Mouse (Mus musculus) hindlimb bud, embryonic 11.5 days (tissue): ENCODE measurements around the gene 3110082I17Rik.

Source experiments
- DNase-seq: peaks from one replicate; pipeline ENCODE4 v3.0.0-alpha.2; 2012; ENCODE audit warnings: low read depth, low spot score; ENCODE audit errors: extremely low spot score

Gene 3110082I17Rik

DNA sequence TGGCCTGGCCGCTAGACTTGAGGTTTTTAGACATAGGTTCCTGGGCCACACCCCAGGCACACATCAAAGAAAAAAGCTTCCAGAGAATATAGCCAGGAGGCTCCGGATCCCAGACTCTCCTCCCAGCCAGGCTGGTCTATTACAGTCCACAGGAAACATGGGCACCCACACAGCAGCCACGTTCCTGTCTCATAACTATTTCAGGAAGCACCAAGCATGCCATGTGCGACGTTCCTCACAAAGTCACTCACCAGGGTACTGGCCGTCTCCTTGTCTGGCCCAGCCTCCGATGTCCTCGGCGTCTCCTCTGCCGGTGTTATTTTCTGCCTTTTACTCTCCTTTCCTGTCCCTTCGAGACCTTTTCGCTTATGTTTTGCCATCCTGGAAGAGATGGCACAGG, 5.2 kb downstream of the 3110082I17Rik start:
- DNase-seq = no peak

DNA sequence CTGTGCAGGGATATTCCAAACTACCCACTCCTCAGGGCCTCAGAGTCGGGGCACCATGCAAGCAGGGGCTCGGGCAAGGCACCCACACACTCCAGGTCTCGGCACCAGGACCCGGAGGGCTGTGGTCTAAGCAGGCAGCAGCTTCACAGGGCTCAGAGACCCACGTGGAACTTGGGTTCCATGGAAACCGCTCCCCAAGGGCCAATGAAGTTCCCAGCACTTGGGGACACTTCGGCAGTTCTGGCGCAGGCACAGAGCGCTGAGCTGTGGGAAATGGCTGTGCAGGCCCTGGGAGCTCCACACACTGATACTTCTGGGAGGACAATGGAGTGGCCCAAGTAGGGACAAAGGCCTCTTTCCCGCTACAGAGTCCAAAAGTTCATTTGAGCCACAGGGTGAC, 7.3 kb downstream of the 3110082I17Rik start:
- DNase-seq = no peak

DNA sequence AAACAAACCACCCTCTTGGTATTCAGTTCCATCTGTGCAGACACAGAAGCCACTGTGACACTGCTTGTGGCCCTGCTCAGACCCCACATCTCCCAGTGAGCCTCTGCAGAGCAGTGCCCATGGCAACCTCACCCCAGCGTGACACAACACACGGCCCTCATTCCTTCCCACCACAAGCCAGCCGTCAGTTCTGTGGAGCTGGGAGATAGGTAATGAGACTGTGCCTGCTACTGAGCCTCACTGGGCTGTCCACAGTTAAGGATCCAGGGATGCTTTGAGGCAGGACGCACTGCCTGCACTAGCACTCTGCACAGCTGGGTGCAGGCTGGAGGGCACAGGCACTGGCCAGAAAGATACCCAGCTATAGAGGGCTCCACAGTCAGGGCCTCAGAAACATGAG, 10.4 kb downstream of the 3110082I17Rik start:
- no peak for DNase-seq

DNA sequence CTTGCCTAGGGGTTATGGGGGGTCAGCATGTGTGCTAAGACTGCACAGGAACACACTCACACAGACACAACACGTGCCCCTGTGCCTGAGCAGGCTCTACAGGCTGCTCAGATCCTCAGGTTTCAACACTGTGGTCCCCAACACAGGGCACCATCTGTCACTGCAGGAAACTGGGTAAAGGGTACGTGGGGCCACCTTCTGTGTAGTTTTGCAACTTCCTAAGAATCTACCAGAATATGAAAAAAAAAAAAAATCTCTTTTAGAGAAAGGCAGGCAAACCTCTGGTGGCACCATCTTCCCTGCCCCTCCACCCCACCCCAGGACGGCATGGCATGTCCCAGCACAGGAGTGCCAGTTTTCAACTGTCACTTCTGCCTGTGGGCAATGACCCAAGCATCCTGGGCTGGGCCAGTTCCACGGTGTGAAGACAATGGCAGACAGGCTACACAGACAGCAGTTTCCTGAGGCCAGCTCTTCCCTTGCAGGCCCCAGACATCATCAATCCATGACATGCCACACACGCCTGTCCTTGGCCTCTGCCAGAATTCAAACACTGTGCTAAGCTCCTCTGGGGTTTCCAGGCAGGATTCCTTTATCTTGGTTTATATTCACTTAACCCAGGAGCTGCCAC, 11.1 kb downstream of the 3110082I17Rik start:
- no peak for DNase-seq

DNA sequence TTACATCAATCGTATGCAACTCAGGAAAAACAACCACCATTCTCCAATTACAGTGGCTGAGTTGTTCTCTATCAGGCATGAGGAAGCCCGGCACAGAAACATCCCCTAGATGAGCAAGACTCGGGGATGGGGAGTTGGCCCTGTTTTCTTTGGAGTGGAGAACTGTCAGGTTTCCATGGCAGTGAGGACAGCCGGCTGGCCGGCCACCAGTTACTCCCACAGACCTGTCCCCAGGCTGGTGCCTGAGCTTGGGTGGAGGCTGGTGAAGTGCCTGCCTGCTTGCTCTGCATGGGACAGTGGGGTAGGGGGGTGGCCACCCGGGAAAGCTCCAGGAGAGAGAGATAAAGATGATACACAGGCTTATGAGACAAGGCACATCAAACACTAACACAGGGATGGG, 12.3 kb downstream of the 3110082I17Rik start:
- DNase-seq = no peak

DNA sequence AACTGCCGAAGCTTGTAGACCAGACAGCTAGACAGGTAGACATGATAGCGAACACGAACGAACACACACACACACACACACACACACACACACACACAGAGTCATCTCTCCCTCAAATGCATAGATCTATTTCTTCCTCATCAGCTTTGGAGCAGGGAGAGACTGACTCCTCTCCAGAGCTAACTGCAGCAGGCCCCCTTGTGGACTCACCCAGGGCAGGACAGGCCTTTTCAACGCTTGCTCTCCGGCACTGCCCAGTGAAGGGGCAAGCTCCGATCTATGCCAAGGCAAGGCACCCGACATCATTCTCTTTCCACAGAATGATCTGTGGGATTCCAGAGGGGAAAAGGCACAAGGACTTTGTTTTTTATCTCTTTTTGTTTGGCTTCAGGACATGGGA, 15.1 kb downstream of the 3110082I17Rik start:
- no peak for DNase-seq

DNA sequence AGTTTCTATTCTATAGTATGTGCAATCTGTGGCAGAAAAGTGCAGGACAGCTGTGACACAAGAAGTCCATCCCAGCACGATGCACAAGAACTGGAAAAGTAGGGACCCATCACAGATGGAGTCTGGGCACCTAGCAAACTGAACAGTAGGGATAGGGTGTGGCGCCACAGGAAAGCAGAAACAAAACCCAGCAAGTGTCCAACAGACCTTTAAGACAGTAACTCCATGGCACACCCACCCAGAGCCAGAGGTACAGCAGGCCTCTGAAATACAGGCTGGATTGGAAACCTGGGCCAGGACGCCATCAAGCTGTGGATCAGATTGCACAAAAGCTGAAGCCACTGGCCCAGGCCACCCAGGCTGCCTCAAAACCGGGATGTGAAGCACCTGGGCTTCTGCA, 17.4 kb downstream of the 3110082I17Rik start:
- no peak for DNase-seq

DNA sequence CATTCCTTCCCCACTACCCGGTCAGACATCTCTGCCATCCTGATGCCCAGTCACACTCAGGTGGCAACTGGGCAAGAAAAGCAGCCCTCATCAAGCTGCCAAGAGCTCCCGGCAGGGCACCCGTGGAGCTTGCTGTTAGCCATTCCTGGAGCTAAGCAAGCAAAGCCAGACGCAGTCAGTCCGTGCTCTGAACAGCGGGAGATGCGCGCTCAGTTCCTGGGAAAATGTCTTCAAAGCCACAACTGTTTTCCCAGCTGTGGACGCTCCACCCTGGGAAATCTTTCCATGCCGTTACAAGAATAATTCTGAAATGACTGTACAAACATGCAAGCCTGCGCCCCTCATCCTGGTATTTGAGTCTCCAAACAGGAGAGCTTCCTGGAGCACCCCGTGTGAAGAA, 17.9 kb downstream of the 3110082I17Rik start:
- no peak for DNase-seq

DNA sequence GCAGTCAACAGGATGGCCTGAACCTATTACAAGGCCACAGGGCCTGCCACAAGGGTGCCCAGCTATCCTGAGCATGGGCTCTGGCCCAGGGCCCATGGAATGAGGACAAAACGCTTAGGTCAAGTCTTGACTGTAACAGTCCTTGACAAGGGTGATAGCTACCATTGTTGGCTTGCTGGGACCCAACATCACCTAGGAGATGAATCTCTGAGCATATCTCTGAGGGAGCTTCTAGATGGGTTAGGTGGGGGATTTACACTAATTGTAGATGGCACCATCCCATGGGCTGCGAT, 18.7 kb downstream of the 3110082I17Rik start:
- DNase-seq = no peak

DNA sequence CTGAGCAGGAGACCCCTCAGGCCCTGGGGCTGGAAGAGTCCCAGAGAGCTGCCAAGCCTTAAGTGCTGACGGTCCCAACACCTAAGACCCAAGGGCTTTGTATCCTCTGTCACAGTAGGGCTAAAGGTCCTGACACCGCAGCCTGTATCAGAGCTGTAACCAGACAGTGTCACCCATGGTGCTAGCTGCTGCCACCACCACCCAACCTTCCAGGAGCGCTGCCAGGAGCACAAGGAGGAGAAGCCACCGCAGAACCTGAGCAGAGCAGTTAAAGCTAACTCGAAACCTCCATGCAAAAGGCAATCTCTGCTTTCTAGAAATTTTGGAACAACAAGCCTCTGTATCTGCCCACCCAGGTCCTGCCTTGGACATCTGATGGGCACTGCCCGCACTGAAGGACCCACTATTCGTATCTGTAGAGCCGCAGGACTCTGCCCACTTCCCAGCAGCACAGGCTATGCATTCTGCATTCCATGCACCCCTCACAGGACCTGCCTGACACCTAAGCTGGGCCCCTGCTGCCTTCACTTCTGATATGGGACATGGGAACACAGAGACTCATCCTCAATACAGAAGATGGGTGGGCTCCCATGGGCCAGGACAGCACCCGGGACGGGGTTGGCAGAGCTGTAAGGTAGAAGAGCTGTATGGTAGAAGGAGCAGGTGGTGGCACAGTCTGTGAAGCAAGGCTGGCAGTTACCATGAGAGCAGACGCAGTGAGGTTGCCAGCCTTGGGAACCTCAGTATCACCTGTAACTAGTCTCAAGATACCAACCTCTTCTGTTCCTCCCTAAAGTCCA, 19.2 kb downstream of the 3110082I17Rik start:
- no peak for DNase-seq

DNA sequence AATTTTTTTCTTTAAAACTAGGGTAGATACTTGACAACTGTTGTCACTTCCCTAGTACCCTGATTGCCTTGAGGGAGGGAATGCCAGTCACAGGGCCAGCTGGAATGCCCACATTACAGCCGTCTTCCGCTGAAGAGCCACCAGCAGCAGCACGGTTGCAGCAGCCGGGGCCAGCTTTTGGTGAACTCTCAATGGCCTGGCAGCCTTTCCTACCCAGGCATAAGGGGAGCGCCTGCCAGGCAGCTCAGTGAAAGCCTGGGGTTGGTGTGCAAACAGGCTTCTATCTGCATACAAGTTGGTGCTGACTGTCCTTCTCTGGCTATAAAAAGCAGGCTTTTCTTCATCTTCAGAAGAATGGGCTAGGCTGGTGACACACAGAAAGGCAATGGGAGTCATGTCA, 19.9 kb downstream of the 3110082I17Rik start:
- no peak for DNase-seq

DNA sequence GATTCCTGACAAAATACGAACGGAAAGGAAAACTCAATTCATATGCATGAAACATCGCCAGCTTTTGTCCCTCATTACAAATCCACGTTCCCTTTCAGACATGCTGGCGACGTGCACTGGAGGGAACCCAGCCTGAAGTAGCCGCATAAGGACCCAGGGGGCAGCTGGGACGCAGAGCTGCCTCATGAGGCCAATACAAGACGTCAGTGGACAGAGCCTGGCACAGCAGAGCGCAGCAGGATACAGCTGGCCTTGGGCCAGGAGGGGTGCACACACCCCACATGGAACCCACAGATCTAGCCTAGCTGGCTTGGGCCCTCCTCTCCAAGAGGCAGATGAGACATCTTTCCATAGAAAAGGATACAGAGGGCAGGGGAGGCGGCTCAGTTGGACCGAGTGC, 21.9 kb downstream of the 3110082I17Rik start:
- no peak for DNase-seq

DNA sequence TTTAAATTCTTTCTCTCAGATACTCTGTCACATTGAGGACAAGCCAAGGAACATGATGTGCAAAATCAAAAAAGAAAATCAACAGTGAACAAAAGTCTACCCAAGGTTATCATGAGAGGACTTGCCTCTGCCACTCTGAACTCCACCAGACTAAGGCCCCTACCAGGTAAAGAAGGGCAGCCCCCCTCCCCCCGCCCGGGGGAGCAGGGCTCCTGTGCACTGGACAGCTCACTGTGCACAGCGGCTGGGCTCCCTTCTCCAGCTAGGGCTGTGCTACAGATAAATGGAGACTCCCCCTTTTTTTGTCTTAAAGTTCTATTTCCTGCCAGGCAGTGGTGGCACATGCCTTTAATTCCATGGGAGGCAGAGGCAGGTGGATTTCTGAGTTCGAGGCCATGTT, 22.6 kb downstream of the 3110082I17Rik start:
- DNase-seq = no peak

DNA sequence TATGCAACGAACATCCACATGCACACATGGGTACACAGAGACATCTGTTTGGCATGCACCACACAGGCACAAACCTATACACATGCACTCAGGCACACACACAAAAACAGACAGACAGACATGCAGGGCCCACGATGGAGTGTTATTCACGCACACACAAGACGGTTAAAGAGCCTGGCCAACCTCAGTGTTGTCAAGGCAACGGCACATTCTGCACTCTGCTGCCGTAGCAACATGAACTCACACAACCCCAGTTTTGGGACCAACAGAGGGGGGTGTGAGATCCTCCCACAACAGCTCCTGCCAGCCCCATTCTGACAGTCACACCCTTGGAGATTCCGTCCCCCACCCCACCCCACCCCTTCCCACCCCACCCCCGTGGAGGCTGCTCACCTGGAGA, 25.4 kb downstream of the 3110082I17Rik start:
- DNase-seq = no peak

DNA sequence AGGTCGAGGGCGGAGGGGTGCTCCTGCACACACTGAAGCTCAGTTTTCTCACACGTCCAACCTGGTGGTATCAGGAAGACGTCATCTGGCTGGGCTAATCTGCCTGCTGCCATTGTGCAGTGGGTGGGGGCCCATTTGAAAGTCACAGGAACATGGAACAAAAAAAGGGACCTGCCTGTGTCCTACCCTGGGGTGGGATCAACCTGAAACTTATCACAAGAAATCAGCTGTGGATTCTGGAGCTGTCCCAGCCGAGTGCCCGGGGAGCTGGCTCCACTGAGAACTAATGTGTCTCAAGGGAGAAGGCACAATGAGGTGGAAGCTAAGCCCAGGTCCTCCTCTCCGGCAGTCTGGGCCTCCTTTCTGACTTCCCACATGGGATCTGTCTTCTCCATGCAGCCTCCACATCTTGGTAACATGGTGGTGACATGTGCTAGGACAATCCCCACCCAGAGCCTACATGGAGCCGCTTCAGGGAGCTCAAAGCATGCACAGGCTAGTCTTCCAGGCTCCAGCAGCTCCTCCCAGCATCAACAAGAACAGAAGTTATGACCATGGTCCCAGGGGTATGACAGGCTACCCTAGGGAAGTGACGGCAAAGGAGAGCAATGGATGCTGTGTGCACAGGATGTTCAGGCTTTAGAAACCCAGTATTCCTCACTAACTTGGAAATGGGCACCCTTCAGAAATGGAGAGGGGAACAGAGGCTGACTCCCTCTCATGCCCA, 26.3 kb downstream of the 3110082I17Rik start:
- DNase-seq = no peak

DNA sequence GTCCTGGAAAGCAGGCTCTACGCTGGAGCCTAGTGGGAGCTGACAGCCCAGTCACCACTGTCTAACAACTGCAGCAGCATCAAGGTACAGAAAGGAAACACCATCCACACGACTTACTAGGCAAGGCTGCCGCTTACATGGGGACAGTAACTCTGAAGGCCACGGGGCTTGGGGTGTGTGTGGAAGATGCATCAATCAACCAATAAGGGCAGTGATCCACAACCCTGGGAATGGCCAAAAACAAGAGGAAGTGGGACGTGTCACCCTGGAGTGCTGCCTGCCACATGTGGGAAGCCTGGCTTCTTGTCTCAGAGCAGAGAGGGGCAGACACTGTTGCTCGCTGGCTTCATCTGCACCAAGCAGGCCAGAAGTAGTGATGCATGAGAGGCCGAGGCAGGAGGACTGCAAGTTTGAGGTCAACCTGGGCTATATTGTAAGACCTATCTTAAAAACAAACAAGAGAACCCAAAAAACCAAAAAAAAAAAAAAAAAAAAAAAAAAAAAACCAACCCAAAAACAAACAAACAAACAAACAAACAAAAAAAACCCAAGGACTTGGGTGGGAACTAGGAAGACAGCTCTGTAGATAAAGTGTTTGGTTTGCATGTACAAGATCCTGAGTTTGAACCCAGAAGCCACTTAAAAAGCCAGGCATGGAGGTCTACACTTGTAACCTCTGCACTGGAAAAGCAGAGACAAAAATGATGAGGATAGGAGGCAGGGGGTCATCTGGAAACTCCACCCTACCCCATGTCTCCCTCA, 27.4 kb downstream of the 3110082I17Rik start:
- no peak for DNase-seq

DNA sequence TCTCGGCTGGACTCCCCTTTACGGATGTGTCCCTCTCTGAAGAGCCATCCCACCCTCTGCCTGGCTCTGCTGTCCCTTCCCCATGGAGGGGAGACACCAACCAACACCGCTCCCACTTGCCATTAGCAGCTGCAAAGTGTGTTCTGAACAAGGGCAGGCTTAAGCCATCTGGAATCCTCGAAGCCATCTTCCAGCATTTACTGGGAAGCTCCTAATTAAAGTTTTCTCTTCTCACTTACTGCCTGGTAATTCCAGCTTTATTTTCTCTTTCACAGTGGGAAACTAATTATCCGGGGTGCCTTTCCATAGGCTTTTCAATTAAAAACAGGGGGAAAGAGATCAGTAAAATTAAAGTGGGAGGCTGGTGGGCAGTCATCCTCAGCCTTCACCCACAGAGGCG, 28.0 kb downstream of the 3110082I17Rik start:
- DNase-seq = no peak

DNA sequence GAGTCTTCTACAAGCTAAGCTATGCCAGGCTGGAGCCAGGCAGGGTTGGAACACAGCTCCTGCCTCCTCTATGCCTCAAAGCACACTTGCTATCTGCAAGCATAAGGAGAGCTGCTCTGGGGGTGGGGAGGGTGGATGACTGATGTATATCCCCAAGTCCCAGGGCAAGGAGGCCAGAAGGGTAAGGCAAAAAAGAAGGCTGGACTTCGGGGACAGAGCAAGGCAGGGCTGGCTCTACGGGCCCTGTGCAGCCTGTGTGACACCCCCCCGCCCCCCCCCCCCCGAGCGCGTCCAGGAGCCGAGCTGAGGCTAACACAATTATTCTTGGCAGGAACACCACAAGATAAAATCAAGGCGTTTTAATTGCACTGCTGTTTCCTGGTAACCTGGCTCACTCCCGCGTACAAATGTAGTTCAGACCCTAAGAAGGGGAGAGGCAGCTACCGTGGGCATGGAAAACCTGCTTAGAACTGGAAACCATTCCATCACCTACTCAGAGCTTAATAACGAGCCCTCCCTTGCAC, 30.4 kb downstream of the 3110082I17Rik start:
- no peak for DNase-seq

DNA sequence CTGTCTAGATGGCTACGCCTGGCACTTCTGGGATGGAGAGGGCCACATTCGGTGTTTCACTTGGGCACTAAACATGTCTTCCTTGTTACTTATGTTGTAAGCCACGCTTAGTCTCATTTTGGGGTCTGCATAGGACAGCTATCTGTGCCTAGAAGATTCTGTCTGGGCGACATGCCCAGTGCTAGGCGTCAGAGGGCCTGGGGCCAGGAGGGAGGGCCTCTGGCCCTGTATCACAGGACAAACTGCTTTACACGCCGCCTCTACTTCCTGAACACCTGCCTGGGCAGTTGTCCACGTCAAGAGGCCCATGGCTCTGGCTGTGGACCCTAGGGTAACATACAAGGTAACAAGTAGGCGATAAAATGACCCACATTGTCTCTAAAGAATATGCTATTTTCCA, 32.3 kb downstream of the 3110082I17Rik start:
- no peak for DNase-seq

DNA sequence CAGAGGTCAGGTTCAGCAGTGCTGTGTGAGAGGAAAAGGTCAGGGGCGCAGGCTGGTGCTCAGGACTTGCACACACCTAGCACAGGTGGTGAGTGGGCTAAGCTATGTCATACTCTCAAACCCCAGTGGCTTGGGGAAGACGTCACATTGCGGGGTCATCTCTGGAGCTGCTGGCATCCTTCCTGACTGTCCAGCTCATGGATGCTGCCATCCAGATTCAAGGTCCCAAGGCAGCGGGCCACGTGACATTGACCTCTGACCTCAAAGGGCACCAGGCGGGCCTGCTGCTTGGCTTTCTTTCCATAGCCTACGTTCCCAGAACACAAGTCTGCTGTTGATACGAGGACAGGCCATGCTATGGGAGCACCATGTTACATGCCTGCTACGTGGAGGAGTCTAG, 33.3 kb downstream of the 3110082I17Rik start:
- DNase-seq = no peak

DNA sequence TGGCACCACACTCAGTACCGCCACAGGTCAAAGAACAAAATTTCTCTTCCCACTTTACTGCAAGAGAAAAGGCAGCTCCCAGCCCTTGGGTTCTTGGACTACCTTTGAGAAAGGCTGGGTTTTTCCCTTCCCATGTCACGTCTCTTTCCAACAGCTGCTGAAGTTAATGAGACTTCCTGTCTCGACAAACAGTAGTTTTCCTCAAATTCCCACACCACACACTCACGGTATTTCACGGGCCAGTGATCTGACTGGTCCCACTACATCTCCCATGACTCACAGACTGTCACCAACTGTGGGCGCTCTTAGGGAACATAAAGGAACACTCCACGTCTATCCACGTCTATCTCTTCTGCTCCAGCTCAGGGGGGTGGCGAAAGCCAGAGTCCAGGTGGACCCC, 35.1 kb downstream of the 3110082I17Rik start:
- no peak for DNase-seq
